Mouse (Mus musculus) adrenal gland, postnatal 10 days (tissue): ENCODE data around the gene Reg4. TPM values are rescaled to one million over a fixed set of nuclear protein-coding genes. Genes with fewer than 3 reads are reported as not detected.

Experiments used
- DNase-seq: peaks from one replicate; pipeline ENCODE4 v3.0.0; 2021; ENCODE audit warnings: mixed read lengths
- total RNA-seq, 2 experiments: library from RNA; stranded (reverse); gene quantifications; 2 replicates each; pipeline ENCODE4 v1.2.3; 2021

The Reg4 gene
- total RNA-seq, 2 experiments from 2014 or later = not detected

DNA sequence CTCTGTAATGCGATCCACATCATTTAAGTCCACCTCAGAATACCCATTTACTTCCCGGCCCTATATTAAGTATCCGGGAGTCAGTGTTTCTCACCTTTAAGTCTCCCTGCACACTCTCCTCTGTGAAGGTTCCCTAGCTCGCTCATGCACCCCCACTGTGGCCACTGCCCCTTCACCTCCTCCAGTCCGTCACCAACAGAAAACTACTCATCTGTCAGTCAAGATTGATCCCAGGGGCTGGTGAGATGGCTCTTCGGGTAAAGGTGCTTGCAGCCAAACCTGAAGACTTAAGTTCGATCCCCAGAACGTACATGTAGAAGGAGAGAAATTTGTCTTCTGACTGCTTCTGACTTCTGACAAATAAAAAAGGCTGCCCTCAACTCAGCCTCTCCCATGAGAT is 60.5 kb downstream of the Reg4 start:
- DNase-seq = no peak

DNA sequence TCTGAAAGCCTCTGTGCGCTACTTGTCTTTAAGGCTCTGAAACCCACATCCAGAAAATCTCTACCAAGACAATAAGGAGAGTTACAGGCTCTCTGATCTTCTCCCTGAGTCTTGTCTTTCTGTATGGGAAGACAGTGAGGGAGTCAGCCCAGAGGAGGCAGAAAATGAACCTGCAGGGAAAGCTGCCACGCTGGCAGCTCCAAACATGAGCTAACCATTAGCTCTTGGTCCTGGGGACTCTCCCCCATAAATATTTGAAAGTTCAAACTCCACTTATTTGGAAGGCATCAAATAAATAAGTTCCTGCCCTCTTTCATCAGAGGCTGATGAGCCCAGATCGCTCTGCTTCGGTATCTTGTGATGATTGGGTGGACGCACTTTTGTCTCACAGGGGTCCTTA is 61.2 kb downstream of the Reg4 start:
- DNase-seq = no peak

Other genes starting within 250 kb of the Reg4 start
- gene Notch2, start 208.6 kb upstream of the Reg4 start, total RNA-seq = 10 to 100 TPM; 37.0 to 48.5 TPM
- gene Adam30, start 61.5 kb upstream of the Reg4 start, total RNA-seq = not detected
- 100 to 1,000 TPM; 157 to 462 TPM for gene Hmgcs2, start 58.3 kb downstream of the Reg4 start, total RNA-seq
- gene Phgdh, start 117.8 kb downstream of the Reg4 start, total RNA-seq = 10 to 100 TPM; 32.4 to 33.0 TPM
- 1 to 10 TPM; 3.0 to 3.8 TPM for gene Zfp697, start 160.3 kb downstream of the Reg4 start, total RNA-seq
- 1 to 10 TPM; 1.2 TPM for gene Gm4450, start 235.0 kb downstream of the Reg4 start, total RNA-seq